Mouse (Mus musculus): ENCODE data around the gene Rela. TPM values are rescaled to one million over a fixed set of nuclear protein-coding genes. Genes with fewer than 3 reads are reported as not detected.

Rela gene
- 57.1 and 57.7 TPM in 2 replicates for polyA plus RNA-seq (2014; fragmentation: Nextera tagmentation; extraction: Ambion mirVana)

DNA sequence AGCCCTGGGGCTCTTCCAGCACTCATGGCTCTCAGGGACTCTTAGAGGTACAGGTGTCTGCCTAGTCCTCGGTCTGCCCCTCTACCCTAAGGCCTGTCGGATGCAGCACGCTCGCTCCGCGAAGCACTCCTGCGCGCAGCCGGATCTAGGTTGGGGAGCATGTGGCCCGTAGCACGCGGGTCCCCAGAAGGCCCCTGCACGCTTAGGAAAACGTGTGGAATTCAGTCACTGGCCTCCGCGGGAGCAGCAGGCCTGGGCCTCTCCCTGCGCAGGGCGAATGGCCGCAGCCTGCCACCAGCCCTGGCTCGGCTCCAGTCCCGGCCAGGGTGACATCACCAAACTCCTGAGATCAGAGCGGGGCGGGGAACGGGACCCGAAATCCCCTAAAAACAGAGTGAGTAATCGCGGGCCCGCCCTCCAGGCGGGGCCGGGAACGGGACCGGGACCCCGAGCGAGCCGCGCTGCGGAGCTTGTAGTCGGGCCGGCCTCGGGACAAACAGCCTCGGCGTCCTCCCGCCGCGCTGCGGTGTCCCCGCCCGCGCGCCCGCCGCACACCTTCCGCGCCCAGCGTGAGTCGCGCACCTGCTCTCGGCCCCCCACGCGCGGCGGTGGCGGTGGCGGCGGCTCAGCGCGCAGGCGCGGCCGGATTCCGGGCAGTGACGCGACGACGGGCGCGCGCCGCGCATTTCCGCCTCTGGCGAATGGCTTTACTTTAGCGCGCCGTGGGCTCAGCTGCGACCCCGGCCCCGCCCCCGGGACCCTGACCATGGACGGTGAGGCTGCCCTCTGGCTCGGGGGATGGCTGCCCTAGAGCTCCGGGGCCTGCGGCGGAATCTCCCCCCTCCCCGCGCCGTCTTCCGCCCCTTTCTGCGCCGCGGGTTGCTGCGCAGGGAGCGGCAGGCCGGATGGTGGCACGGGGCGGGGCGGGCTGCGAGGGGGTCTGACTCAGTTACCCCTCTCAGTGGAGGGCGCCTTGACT lies at the start of gene Rela:
Gene Rela (plus strand): TSS at position 415 of the 979 bp plus-strand sequence.
- peak within 1 kb of the TSS; percentile 90 for H3K4me3 ChIP-seq (ENCODE audit: low read depth, low read length)
- peak within 1 kb of the TSS; percentile 90 for H3K27ac ChIP-seq (ENCODE audit: low read depth, low read length)
- H3K36me3 ChIP-seq (ENCODE audit: control insufficient read depth, insufficient read depth, low read length), result peaks cover 21% of the 10 kb centered on the region
- peak within 1 kb of the TSS; percentile 98 for H3K4me2 ChIP-seq
- DNase-seq (ENCODE audit: low spot score) (peak; percentile 85), ATAC-seq (replicated peaks; ENCODE audit: low FRiP score) (peak; percentile 84)
- no peaks in the 10 kb centered on the region for H3K9me3 ChIP-seq (ENCODE audit: control insufficient read depth, low read length)
- no peaks in the 10 kb centered on the region for H3K27me3 ChIP-seq (replicated peaks; ENCODE audit: control insufficient read depth, insufficient read depth, low read length)
- peaks cover 37% of the 10 kb centered on the region for H3K4me1 ChIP-seq (replicated peaks; ENCODE audit: control insufficient read depth, insufficient read depth, low read length)
- WGBS, result 2% methylated on average over 109 of the region's 109 CpGs
- peak within 1 kb of the TSS; percentile 90 for H3K9ac ChIP-seq (ENCODE audit: low read depth, low read length)

DNA sequence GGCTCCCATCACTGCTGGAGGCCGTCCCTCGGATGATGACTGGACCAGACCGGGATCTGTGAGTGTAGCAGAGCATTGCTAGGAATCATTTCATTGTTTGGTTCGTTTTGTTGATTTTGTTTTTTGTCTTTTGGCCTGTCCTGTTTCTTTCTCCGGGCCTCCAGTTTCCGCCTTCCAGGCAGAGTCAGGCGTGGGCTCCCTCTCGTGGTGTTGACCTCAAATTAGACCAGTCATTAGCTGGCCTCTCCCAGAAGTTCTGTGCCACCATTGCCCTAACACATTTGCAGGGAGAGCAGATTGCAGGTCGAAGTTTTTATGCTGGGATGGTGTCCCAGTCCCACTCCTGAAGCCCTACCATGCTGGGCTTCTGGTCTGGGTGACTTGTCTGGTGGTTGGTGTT lies 48.1 kb upstream of the Rela start:
- H3K9ac ChIP-seq (ENCODE audit: low read depth, low read length), result no peak overlapping the region
- WGBS, result 74% methylated on average over 9 of the region's 9 CpGs

DNA sequence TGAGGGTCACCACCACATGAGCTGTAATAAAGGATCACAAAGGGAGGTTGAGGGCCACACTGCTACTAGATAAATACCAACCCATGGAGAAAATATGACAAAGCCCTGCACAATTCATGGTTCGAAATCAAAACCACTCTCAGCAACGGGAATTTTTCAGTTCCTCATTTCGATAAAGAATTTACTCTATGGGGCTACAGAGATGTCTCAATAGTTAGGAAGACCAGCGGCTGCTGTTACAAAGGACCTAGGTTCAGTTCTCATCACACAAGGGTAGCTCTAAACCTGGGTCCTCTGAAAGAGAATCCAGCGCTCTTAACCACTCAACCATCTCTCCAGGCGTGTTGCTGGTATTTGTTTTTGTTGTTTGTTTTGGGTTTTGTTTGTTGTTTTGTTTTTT lies 45.4 kb upstream of the Rela start:
- 77% methylated on average over 6 of the region's 6 CpGs for WGBS
- no peak for ATAC-seq (replicated peaks; ENCODE audit: low FRiP score)
- Histone ChIP-seq H3K9ac (ENCODE audit: low read depth, low read length) (no peak overlapping the region), H3K4me3 (ENCODE audit: low read depth, low read length) (no peak overlapping the region), H3K4me2 (no peak overlapping the region), H3K27ac (ENCODE audit: low read depth, low read length) (no peak overlapping the region), H3K27me3 (replicated peaks; ENCODE audit: control insufficient read depth, insufficient read depth, low read length) (no peaks in the 10 kb centered on the region), H3K9me3 (ENCODE audit: control insufficient read depth, low read length) (no peaks in the 10 kb centered on the region), H3K36me3 (ENCODE audit: control insufficient read depth, insufficient read depth, low read length) (no peaks in the 10 kb centered on the region), H3K4me1 (replicated peaks; ENCODE audit: control insufficient read depth, insufficient read depth, low read length) (no peaks in the 10 kb centered on the region)
- no peak for DNase-seq (ENCODE audit: low spot score)

More for the DNA sequence above, 48.1 kb upstream of the Rela start:
- Histone ChIP-seq H3K4me3 (ENCODE audit: low read depth, low read length) (no peak overlapping the region), H3K36me3 (ENCODE audit: control insufficient read depth, insufficient read depth, low read length) (no peaks in the 10 kb centered on the region), H3K27ac (ENCODE audit: low read depth, low read length) (no peak overlapping the region), H3K4me1 (replicated peaks; ENCODE audit: control insufficient read depth, insufficient read depth, low read length) (no peaks in the 10 kb centered on the region), H3K27me3 (replicated peaks; ENCODE audit: control insufficient read depth, insufficient read depth, low read length) (no peaks in the 10 kb centered on the region), H3K9me3 (ENCODE audit: control insufficient read depth, low read length) (no peaks in the 10 kb centered on the region), H3K4me2 (no peak overlapping the region)
- ATAC-seq (replicated peaks; ENCODE audit: low FRiP score) (no peak), DNase-seq (ENCODE audit: low spot score) (no peak)

DNA sequence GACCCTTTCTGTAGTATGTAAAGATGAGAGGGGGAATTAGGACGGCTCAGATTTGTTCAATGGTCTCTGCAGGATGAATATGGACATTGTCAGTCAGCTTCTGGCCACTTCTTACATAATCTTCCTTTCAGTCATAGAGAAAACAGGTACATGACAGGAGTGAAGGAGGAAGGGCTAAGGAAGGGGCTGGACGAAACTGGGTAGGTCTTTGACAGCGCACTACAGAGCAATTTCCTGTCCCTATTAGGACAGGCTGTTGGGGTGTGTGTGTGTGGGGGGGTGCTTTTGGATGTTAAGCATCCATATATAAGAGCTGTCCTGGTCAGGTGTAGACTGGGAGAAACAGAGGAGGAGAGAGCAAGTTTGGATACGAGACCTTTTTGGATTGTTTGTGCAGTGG lies 38.1 kb upstream of the Rela start:
- no peaks in the 10 kb centered on the region for H3K27me3 ChIP-seq (replicated peaks; ENCODE audit: control insufficient read depth, insufficient read depth, low read length)
- no peaks in the 10 kb centered on the region for H3K9me3 ChIP-seq (ENCODE audit: control insufficient read depth, low read length)
- WGBS, result 68% methylated on average over 4 of the region's 4 CpGs
- no peak overlapping the region for H3K9ac ChIP-seq (ENCODE audit: low read depth, low read length)
- peaks cover 16% of the 10 kb centered on the region for H3K4me1 ChIP-seq (replicated peaks; ENCODE audit: control insufficient read depth, insufficient read depth, low read length)
- H3K4me3 ChIP-seq (ENCODE audit: low read depth, low read length), result no peak overlapping the region
- H3K27ac ChIP-seq (ENCODE audit: low read depth, low read length), result no peak overlapping the region
- no peak for DNase-seq (ENCODE audit: low spot score)
- H3K36me3 ChIP-seq (ENCODE audit: control insufficient read depth, insufficient read depth, low read length), result peaks cover 14% of the 10 kb centered on the region
- no peak overlapping the region for H3K4me2 ChIP-seq
- ATAC-seq (replicated peaks; ENCODE audit: low FRiP score), result no peak

DNA sequence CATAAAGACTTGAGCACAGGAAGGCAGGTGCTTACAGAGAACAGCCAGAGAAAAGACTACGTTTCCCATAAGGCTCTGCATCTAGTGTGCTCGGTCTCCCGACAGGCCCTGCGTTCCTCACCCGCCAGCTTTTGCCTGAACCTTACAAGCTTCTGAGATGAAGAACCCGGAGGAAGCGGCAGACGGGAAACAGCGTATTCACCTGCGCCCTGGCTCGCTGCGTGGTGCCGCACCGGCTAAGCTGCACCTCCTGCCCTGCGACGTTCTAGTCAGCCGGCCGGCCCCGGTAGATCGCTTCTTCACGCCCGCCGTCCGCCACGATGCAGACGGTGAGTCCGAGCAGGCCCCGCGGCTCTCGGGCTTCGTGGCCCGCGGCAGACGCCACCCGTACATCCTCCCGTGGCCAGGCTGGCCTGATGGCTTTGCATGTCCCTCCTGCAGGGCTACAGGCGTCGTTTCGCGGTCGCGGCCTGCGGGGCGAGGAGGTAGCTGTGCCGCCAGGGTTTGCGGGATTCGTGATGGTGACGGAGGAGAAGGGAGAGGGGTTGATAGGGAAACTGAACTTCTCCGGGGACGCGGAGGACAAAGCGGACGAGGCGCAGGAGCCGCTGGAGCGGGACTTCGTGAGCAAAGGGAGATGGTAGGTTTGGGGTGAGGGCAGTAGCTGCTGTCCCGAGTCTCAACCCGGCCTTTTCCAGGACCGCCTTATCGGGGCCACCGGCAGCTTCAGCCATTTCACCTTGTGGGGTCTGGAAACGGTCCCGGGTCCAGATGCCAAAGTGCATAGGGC lies 35.3 kb upstream of the Rela start, which contains the start of gene Rnaseh2c:
Gene Rnaseh2c (plus strand): TSS at position 122 of the 790 bp plus-strand sequence.
- peak; percentile 78 for DNase-seq (ENCODE audit: low spot score)
- peak within 1 kb of the TSS; percentile 99 for H3K9ac ChIP-seq (ENCODE audit: low read depth, low read length)
- peaks cover 39% of the 10 kb centered on the region for H3K36me3 ChIP-seq (ENCODE audit: control insufficient read depth, insufficient read depth, low read length)
- H3K27ac ChIP-seq (ENCODE audit: low read depth, low read length), result peak within 1 kb of the TSS; percentile 92
- no peaks in the 10 kb centered on the region for H3K27me3 ChIP-seq (replicated peaks; ENCODE audit: control insufficient read depth, insufficient read depth, low read length)
- under 1% methylated on average over 64 of the region's 64 CpGs for WGBS
- no peaks in the 10 kb centered on the region for H3K9me3 ChIP-seq (ENCODE audit: control insufficient read depth, low read length)
- peak; percentile 88 for ATAC-seq (replicated peaks; ENCODE audit: low FRiP score)
- peak within 1 kb of the TSS; percentile 98 for H3K4me2 ChIP-seq
- H3K4me1 ChIP-seq (replicated peaks; ENCODE audit: control insufficient read depth, insufficient read depth, low read length), result peaks cover 16% of the 10 kb centered on the region
- peak within 1 kb of the TSS; percentile 98 for H3K4me3 ChIP-seq (ENCODE audit: low read depth, low read length)

DNA sequence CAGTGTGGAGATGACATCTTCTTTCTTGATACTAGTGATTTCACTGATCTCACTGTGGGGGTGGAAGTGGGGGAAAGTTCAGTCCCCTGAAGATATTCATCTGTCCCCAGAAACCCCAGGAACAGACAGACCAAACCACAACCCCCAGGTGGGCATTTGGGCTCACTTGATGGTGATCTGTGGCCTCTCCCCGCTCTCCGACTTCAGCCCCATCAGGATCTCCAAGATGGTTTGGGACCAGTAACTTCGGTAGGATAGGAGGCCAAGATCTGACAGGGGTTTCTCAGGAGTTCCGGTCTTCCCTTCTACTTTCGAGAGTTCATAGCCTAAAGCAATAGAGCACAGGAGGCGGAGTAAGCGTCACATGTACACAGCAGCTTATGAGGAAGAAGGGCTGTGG lies 33.6 kb upstream of the Rela start:
- peaks cover 18% of the 10 kb centered on the region for H3K4me1 ChIP-seq (replicated peaks; ENCODE audit: control insufficient read depth, insufficient read depth, low read length)
- H3K9me3 ChIP-seq (ENCODE audit: control insufficient read depth, low read length), result no peaks in the 10 kb centered on the region
- H3K27ac ChIP-seq (ENCODE audit: low read depth, low read length), result no peak overlapping the region
- peaks cover 47% of the 10 kb centered on the region for H3K36me3 ChIP-seq (ENCODE audit: control insufficient read depth, insufficient read depth, low read length)
- no peaks in the 10 kb centered on the region for H3K27me3 ChIP-seq (replicated peaks; ENCODE audit: control insufficient read depth, insufficient read depth, low read length)
- 86% methylated on average over 7 of the region's 7 CpGs for WGBS
- ATAC-seq (replicated peaks; ENCODE audit: low FRiP score) (no peak), DNase-seq (ENCODE audit: low spot score) (no peak)
- peak overlapping the region; percentile 98; the same call in 1 of the 2 replicates for H3K4me2 ChIP-seq
- no peak overlapping the region for H3K9ac ChIP-seq (ENCODE audit: low read depth, low read length)
- H3K4me3 ChIP-seq (ENCODE audit: low read depth, low read length), result no peak overlapping the region

DNA sequence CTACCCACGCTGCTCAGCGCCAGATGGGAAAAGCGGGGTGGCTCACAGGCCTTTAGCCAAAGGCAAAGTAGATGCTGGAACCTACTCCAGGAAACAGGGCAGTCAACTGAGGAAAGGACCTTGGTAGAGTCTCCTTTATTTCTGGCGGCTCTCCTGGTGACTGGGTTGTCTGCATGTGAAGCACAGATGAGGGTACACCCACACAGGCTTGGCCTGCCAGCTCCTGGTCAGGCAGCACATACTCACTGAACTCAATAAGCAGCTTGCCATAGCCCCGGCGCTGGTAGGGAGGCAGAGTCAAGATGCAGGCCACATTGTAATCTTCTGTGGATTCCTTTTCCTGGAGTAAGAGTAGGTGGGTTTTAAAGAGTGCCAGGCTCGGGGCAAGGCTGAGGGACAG lies 32.2 kb upstream of the Rela start:
- Histone ChIP-seq H3K9me3 (ENCODE audit: control insufficient read depth, low read length) (no peaks in the 10 kb centered on the region), H3K9ac (ENCODE audit: low read depth, low read length) (no peak overlapping the region), H3K4me1 (replicated peaks; ENCODE audit: control insufficient read depth, insufficient read depth, low read length) (peaks cover 25% of the 10 kb centered on the region), H3K36me3 (ENCODE audit: control insufficient read depth, insufficient read depth, low read length) (peaks cover 47% of the 10 kb centered on the region), H3K4me2 (no peak overlapping the region; the same call in 1 of the 2 replicates), H3K27ac (ENCODE audit: low read depth, low read length) (no peak overlapping the region), H3K27me3 (replicated peaks; ENCODE audit: control insufficient read depth, insufficient read depth, low read length) (no peaks in the 10 kb centered on the region), H3K4me3 (ENCODE audit: low read depth, low read length) (no peak overlapping the region)
- WGBS, result 92% methylated on average over 7 of the region's 7 CpGs
- no peak for ATAC-seq (replicated peaks; ENCODE audit: low FRiP score)
- no peak for DNase-seq (ENCODE audit: low spot score)

DNA sequence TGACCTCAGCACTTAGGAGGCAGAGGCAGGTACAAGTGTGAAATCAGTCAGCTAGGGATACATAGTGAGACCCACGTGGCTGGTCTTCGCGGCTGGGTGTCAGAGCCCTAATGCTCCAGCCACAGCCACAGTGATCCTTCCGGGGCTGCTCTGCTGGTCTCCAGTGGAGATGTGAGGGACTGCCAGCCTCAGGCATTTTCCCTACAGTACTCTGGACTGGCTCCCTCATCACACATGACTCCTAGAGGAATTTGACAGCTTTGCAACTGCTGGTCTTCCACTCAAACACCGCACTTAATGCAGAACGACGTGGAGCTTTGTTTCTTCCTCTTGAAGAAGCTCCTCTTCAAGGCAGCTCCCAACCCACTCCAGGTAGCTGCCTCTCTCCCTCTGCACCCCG lies 31.1 kb upstream of the Rela start:
- H3K9me3 ChIP-seq (ENCODE audit: control insufficient read depth, low read length), result no peaks in the 10 kb centered on the region
- H3K4me2 ChIP-seq, result no peak overlapping the region
- no peak for ATAC-seq (replicated peaks; ENCODE audit: low FRiP score)
- no peak for DNase-seq (ENCODE audit: low spot score)
- 87% methylated on average over 8 of the region's 8 CpGs for WGBS
- H3K27me3 ChIP-seq (replicated peaks; ENCODE audit: control insufficient read depth, insufficient read depth, low read length), result no peaks in the 10 kb centered on the region
- H3K4me3 ChIP-seq (ENCODE audit: low read depth, low read length), result no peak overlapping the region
- peaks cover 34% of the 10 kb centered on the region for H3K4me1 ChIP-seq (replicated peaks; ENCODE audit: control insufficient read depth, insufficient read depth, low read length)
- H3K36me3 ChIP-seq (ENCODE audit: control insufficient read depth, insufficient read depth, low read length), result peaks cover 47% of the 10 kb centered on the region
- H3K9ac ChIP-seq (ENCODE audit: low read depth, low read length), result no peak overlapping the region
- H3K27ac ChIP-seq (ENCODE audit: low read depth, low read length), result no peak overlapping the region
